Mouse (Mus musculus): ENCODE results near the gene Tpo.

DNA sequence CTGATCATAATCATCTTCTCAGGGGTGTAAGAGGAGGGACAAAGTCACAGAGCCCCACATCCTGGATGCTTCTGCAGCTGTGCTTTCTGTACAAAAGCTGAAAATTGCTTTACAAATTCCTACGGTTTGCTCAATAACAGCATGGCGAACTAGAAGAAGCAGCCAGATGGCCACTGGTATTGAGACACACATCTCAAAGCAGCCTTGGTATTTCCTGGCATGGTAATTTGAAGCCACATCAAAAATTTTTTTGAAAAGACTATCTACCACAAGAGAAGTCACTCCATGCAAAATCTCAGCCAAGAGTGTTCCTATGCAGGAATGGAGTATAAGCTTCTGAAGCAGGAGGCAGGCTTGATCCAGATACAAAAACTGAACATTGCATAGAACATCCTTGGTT is 45.1 kb upstream of the Tpo start:
- TF ChIP-seq POLR2A (IDR thresholded peaks at IDR 0.05; ENCODE audit: control insufficient read depth in 1 of 2, insufficient read depth in 1 of 2, low read depth in 1 of 2, low read length in 2 of 2, poor library complexity in 1 of 2), result no peak
- no peak for TF ChIP-seq CTCF (IDR thresholded peaks at IDR 0.05 in 2 of 3, conservative IDR thresholded peaks at IDR 0.05 in 1 of 3; ENCODE audit: control insufficient read depth in 1 of 3, insufficient read depth in 1 of 3, low read depth in 2 of 3, low read length in 3 of 3, poor library complexity in 1 of 3, severe bottlenecking in 1 of 3)
- TF ChIP-seq NRF1 (IDR thresholded peaks at IDR 0.05; ENCODE audit: insufficient read depth, low read depth, low read length, poor library complexity, severe bottlenecking), result no peak
- no peak for TF ChIP-seq USF2 (IDR thresholded peaks at IDR 0.05; ENCODE audit: borderline replicate concordance in 1 of 2, insufficient read depth in 1 of 2, low read depth in 1 of 2, low read length in 2 of 2)
- TF ChIP-seq MAFK (IDR thresholded peaks at IDR 0.05; ENCODE audit: borderline replicate concordance, low read depth, low read length), result no peak
- TF ChIP-seq ZNF384 (IDR thresholded peaks at IDR 0.05; ENCODE audit: low read depth, low read length), result no peak
- TF ChIP-seq E2F4 (IDR thresholded peaks at IDR 0.05; ENCODE audit: borderline replicate concordance, low read depth, low read length), result no peak
- no peak for TF ChIP-seq HCFC1 (IDR thresholded peaks at IDR 0.05; ENCODE audit: low read depth, low read length)
- TF ChIP-seq GATA1 (IDR thresholded peaks at IDR 0.05; ENCODE audit: low read depth, low read length), result no peak
- TF ChIP-seq RAD21 (IDR thresholded peaks at IDR 0.05; ENCODE audit: low read depth, low read length), result no peak
- TF ChIP-seq USF1 (IDR thresholded peaks at IDR 0.05; ENCODE audit: low read depth, low read length), result no peak
- TF ChIP-seq CHD2 (IDR thresholded peaks at IDR 0.05; ENCODE audit: low read length), result no peak
- TF ChIP-seq MAZ (IDR thresholded peaks at IDR 0.05; ENCODE audit: low read depth, low read length), result no peak
